Mouse (Mus musculus): ENCODE measurements at regions not wholly inside any gene's neighbourhood (a gene's known extent, or its start where the extent isn't known, plus 50 kb on each side); places are given as distances from the start of the nearest gene placed in this dataset.

DNA sequence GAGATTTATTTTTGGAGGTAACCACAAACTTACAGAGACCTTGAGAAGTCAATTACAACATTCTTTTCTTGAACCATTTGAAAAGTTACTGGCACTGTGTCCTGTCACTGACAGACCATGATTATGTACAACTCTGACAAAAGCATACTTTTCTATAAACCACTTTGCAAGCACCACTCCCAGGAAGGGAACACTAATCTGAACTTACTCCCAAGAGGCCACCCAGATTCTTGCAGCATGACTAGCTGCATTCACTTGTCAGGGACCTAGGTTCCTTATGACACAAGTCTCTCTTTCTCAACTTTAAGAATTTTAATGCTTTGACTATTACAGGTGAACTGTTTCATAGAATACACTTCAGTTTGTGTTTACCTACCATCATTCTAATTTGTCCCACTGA lies 248.3 kb downstream of the 1190002N15Rik start:
- ATAC-seq (ENCODE audit: extremely low read depth, insufficient number of reproducible peaks, low FRiP score, poor library complexity, severe bottlenecking), result no peak

DNA sequence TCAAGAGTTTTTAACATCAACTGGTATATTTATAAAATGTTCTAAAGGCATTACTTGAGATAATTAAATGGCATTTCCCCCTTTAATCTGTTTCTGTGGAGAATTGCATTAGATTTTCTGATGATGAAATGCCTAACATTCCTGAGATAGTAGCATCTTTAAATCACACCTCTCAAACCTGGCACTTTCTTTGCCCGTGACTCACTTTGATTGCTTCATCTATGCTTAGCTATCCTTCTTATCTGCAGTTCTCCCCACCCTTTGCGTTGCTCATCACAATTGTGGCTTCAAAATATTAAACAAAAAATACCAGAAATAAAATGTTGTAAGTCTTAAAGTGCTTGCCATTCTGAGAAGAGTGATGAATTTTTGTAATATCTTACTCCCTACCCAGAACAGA lies 250.3 kb downstream of the 1190002N15Rik start:
- ATAC-seq (ENCODE audit: extremely low read depth, insufficient number of reproducible peaks, low FRiP score, poor library complexity, severe bottlenecking), result no peak

DNA sequence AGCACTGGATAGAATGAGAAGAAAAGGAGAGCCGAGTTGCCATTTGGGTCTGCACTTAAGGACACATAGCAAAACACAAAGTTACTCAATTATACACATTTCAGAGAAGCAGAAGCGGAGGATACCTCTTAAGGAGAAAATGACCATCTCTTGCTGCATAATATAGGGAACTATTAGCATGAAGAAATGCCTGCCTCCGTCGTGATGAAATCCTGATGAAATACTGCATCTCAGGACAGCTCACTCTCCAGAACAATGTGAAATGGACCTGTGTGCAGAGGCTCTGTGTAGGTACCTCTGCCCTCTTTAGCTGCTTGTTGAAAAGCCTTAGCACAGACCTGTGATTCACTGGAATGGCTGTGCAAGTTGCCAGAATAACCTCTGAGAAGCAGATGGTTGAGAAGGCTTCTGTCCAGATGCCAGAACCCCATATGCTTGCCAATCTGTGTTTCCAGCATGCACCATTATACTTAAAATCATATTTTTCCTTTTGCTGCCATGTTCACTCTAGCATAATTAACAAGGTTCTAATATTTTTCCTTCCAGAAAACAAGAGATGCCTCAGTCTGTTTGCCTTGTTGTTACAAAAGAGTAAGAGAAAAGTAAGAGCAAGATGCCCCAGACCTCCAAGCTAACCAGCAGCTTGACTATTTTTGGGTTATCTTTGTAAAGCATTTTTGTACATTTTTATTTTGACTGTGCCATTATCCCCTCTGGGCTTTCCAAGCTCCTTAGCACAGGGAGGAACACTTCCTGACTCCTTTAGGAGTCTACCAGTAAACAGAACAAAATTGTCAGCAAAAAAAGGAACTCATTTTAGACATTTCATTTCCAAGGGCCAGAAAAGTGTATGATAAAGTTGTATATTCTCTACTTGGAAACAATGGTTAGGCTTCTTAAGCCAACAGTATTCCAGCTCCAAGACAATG lies 259.0 kb downstream of the 1190002N15Rik start:
- ATAC-seq (ENCODE audit: extremely low read depth, insufficient number of reproducible peaks, low FRiP score, poor library complexity, severe bottlenecking), result no peak

DNA sequence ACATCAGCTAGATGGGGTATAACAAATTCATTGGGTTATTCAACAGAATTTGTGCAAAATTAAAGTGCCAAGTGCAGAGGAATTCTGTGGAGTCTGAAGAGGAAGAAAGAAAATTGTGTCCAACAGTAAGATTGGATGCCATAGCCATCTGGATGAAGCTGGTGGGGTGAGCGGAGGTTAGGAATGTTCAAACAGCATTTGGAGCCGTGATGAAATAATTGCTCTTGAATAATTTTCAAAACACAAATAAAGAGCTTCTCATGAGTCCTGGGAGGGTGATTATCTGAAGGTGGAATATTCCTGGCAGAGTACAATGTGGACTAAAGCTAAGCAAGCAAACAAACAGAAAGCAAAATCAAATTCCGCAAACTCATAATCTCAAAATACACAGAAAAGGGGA lies 260.8 kb downstream of the 1190002N15Rik start:
- no peak for ATAC-seq (ENCODE audit: extremely low read depth, insufficient number of reproducible peaks, low FRiP score, poor library complexity, severe bottlenecking)

DNA sequence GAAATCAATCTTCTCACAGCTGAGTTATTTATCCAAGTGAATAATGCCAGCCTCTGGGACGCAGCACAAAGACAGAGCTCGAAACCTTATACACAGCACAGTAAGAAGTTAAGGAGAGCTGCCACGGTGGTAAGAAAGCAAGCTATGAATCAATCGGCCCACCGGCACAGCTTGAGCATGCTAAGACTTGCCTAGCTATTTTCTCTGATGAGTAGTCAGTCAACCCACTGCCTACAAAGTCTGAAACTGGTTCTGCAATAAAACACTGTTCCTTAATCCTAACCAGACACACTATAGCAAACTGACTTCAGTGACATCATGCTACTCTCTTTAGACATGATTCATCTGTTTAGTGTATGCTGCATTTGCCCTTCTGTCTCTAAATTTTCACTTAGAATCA lies 268.7 kb downstream of the 1190002N15Rik start:
- ATAC-seq (ENCODE audit: extremely low read depth, insufficient number of reproducible peaks, low FRiP score, poor library complexity, severe bottlenecking), result no peak

DNA sequence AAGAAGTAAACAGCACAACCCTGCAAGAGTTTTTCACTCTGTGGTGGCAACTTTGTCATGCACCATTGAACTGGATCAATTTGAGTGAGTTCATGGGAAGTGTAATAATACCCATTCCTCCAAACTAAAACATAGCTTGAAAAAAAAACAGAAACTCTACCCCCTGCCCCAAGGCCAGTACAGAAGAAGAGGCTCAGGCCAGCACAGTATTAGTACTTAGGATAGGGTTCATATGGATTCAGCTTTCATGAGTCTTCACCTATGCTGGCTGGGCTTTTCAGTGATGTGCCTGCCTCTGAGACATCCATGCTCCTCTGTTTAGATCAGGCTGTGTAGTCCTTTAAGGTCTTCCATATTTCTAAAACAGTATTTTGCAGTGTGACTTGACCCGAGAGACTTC lies 270.6 kb downstream of the 1190002N15Rik start:
- ATAC-seq (ENCODE audit: extremely low read depth, insufficient number of reproducible peaks, low FRiP score, poor library complexity, severe bottlenecking), result no peak

DNA sequence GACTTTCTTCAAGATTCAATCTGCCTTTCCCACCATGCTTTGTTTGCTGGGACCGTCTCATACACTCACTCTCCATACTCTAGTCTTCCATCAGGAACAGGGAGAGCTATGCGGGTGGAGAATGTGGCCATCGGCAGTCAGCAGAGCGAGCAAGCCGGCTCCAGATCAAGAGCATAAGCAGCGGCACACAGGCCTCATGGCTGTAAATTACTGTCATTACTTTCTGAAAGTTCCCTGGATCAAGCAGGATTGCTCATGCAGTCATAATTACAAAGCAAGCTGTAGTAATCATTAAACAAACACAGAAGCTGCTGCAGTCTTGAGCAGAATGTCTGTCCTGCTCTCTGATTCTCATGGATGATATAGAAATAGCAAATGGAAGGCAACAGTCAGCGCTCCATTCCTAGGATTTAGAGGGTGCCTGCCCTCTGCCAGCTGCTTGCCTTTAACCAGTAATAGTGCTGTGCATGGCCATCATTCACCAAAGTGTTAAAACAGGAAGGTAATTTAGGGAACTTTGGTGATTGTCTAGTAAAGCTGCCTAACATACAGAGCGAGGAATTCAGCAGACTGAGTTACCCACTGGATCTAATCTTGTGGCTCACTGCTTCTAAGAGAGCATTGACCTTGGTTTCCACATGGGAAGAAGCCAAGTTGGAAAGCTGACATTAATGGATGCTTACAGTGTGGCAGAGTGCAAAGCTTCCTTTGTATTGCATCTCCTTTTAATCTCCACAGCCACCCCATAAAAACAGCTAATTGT lies 298.2 kb downstream of the 1190002N15Rik start:
- no peak for ATAC-seq (ENCODE audit: extremely low read depth, insufficient number of reproducible peaks, low FRiP score, poor library complexity, severe bottlenecking)

DNA sequence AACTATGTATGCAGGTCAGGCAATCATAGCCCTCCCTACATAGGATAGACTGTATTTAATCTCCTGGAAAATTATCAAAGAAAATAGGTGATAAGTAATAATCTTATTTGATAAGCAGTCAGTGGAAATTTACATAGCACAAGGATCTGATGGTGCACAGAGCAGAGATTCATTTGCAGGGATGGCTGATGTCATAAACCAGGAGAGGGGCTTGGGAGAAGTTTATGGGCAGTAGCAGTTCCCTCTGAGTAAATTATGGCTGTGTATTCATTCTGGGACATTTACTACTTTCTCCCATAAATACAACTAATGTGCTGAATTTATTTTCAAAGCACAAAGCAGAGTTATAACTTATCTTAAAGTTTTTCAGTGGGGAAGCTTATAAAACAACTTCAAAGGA lies 299.3 kb downstream of the 1190002N15Rik start:
- ATAC-seq (ENCODE audit: extremely low read depth, insufficient number of reproducible peaks, low FRiP score, poor library complexity, severe bottlenecking), result no peak

DNA sequence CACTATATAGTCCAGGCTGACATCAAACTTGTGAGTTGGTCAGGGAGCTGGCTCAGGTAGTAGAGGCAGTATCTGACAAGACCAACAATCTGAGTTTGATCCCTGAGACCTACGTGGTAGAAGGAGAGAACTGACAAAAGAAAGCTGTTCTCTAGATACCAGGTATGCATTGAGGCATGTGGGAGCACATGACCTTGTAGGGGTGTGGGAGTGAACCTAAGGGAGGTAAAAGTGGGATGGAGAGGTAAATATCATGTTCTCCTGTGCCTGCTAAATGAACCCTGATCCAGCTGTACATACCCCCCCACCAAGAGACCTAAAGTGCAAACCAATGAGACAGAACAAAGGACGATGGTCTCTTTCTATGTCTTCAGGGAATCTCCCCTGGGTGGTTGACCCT lies 308.3 kb downstream of the 1190002N15Rik start:
- no peak for ATAC-seq (ENCODE audit: extremely low read depth, insufficient number of reproducible peaks, low FRiP score, poor library complexity, severe bottlenecking)

DNA sequence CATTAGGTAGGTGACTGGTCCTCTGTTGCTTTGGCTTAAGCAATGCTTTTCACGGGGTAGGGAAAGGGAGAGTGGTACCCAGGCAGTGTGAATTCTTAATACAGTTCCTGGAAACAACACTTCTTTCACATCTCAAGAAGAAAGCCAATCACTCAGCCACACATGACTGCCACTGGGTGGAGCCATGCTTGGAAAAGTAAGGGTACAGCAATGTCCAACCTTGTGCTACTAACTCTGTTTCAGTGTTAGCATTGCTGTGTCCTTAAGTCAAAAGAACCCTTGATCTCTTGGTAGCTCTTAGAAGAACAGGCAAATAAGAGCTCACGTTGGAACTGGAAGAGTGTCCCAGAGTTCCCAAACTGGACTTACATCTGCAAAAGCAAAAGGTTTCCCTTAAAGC lies 318.8 kb downstream of the 1190002N15Rik start:
- ATAC-seq (ENCODE audit: extremely low read depth, insufficient number of reproducible peaks, low FRiP score, poor library complexity, severe bottlenecking), result no peak

DNA sequence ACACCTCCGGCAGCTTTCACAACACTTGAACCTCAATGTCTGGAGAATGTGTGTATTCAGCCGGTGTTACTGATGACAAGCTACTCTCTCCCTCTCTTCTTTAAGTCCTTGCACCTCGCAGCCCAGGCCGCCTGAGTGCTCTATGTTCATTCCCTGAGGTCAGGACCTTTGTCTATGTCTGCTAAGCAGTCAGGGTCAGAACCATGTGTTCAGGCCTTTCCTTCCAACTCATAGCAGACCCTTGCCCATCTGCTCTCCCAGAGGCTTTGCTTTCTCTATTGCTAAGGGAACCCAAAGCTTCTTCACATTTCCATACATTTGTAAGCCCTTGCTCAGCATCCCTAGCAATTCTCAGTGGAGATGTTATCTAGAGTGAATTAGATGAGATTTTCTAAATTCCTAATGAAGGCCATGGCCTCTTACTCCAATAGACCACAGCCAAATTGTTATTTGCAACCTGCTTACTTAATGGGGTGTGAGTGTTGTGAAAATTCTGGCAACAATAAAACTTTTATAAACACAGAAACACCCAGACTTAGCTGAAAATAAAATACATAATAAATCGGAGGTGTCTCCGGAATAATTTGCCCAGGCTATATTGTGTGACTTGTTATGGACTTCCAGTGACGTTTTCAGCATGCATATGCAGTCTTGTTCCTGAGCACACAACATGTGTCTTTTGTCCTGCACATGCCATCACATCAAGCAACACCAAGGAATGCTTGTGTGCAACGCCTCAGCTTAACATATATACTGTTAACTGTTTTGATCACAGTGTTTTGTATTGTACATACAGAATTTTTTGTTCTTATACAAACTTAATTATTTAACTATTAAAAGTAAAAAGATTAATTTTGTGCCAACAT lies 321.2 kb downstream of the 1190002N15Rik start:
- no peak for ATAC-seq (ENCODE audit: extremely low read depth, insufficient number of reproducible peaks, low FRiP score, poor library complexity, severe bottlenecking)

DNA sequence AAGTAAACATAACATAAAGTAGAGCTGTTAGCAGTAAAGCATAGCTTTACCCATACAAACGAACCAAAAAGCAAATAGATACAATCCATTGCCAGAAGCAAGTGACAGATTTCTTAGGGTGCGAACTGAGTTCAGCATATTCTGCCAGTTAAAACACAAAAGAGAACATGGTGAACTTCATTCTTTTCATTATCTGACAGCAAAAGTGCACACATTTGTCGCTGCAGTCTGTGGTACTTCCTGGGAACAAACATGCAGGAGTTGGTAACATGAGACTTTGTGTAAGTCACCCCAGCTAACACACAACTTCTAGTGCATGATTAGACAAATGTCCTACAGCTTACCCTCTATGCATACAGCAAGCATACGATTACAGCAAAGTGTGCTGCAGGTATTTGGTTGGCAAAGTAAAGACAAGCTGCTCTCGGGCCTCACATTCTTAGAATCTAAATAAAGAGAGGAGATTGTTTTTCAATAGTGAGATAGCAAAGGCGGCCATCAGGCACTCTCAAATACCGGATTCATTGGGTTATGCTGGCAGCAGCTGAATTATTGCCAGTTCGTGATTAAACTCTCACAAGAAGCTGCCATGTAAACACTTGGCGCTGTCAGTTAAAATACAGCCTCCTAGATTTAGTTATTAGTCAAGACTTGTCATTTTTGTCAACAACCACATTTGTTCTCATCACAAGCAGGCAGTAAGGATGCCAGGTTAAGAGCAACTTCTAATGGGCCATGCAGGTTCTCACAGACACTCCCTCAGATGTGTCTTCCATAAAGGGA lies 327.2 kb downstream of the 1190002N15Rik start:
- no peak for ATAC-seq (ENCODE audit: extremely low read depth, insufficient number of reproducible peaks, low FRiP score, poor library complexity, severe bottlenecking)

DNA sequence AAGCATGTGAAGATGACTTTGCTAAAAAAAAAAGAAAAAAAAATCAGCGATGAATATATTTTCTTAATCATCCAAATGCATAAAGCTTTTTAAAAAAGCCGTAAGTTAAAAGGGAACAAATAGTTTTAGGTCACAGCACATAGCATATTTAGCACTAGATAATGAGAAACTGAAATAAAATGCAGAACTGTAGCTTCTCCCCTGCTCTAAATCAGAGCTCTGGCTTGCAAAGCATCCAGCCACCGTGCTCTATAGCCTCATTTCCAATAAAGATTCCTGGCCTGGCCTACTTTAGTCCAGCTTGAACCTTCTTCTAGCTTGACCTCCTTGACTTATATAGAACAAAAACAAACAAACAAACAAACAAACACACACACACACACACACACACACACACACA lies 328.9 kb downstream of the 1190002N15Rik start:
- ATAC-seq (ENCODE audit: extremely low read depth, insufficient number of reproducible peaks, low FRiP score, poor library complexity, severe bottlenecking), result no peak

DNA sequence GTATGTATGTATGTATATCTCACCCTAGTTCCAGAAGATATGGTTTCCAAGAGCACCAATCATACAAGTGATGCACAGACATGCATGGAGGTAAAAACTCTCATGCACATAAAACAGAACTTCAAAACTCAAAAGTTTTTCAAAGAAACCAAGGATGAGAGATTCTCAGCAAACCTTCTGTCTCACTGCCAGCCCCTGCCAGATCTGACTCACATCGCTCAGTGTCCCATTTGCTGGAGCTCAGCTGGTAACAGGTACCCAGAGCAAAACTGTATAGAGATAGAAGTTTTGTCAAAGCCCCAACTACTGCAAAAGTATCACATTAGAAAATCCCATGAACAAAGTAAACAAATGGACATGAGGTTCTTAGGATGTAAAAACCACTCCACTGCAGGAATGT lies 337.0 kb downstream of the 1190002N15Rik start:
- ATAC-seq (ENCODE audit: extremely low read depth, insufficient number of reproducible peaks, low FRiP score, poor library complexity, severe bottlenecking), result no peak

DNA sequence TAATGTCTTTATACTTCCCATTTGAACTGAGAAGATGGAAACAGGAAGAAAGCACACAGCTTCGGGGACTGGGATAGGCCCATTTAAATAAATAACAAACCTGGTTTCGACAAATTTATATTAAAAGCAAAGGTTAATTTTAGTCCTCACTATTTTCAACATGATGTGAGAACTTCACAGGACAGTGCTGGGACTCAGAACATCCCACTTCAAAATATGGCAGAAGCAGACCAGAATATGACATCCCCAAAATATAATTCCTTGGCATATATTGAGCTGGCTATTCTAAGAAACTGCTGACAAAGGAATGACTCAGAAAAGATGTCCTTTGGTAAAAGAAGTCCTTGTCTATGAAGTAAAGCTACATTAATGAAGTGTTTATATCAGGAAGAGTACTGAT lies 338.0 kb downstream of the 1190002N15Rik start:
- no peak for ATAC-seq (ENCODE audit: extremely low read depth, insufficient number of reproducible peaks, low FRiP score, poor library complexity, severe bottlenecking)

DNA sequence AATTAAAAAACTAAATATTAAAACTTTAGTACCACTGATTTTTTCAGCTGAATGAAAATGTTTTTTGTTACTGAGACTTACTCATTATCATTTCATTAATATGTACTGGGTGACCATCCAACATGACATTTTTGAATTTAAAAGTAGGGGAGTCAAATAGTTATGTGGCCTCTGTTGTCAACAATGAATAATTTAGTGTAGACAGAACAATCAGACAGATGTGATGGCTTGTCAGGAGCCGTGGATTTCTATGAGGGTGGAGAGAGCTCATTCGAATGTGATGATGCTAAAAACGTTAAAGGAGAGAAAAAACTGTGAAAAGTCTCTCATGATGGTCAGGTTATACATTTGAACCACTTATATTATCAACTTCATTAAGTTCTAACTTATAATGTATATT lies 346.8 kb downstream of the 1190002N15Rik start:
- ATAC-seq (ENCODE audit: extremely low read depth, insufficient number of reproducible peaks, low FRiP score, poor library complexity, severe bottlenecking), result no peak

DNA sequence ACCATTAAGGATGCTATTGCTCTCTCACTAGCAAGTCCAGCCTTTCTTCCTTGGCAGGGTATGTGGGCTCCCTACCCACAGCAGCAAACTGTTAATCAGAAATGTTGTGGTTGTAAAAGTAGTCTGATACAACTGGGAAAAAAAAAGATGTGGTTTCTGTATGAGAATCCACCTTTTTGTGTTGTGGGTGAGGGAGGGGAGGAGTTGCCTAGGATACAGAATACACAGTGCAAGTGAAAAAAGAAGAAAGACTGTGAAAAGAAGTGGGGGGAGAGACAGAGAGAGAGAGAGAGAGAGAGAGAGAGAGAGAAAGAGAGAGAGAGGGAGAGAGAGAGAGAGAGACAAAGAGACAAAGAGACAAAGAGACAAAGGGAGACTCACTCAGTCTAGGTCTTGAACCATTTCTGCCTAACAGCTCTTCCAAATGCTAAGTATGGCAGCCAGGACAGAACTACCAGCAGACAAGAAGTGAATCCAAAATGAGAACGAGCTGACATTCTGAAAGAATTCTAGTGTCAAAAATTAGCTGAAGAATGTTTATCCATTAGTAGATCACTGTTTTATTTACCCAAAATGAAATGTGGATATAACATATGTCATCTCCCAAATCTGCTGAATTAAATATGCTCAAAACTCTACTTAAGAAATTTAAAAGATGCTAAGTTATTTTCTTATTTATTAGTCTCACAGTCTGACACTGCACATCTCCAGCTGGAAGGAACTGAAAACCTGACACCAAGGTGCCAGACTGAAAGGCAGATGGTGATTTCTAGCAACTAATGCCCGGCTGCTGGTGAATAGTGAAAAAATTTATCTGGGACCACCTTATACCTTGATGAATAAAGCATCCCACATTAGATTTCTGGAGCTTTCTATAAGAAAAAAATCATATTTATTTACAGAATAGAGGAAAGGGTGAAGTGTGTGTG lies 347.7 kb downstream of the 1190002N15Rik start:
- no peak for ATAC-seq (ENCODE audit: extremely low read depth, insufficient number of reproducible peaks, low FRiP score, poor library complexity, severe bottlenecking)

DNA sequence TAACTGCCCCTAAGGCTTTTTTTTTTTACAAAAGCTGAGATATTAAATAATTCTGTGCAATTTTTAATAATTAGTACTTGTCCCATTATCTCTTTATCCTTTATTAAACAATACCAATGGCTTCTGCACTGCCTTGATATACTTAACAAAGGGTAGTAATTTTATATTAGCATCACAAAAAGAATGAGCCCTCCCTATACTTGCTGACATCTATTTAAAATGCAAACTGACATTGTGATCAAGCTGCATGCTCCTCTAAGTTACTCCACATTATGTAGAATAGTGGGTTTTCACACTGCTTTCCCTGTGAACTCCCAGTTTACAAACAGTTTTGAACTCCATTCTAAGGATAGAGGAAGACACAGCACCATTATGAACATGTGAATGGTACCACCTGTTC lies 349.8 kb downstream of the 1190002N15Rik start:
- no peak for ATAC-seq (ENCODE audit: extremely low read depth, insufficient number of reproducible peaks, low FRiP score, poor library complexity, severe bottlenecking)

All from neutrophil, adult 5-6 weeks (primary cell).